Mouse (Mus musculus) MEL (cell line): ENCODE results near the gene Gna11.

Experiments used
- CTCF ChIP-seq, 3 experiments: IDR thresholded peaks in 2 of 3; conservative IDR thresholded peaks in 1 of 3; 2 replicates each; pipeline ENCODE4 v1.5.1; 2011 to 2012; ENCODE audit warnings: low read length in 3 of 3, low read depth in 2 of 3, mild to moderate bottlenecking in 2 of 3, improper control_type of control experiment in 1 of 3, inconsistent platforms in 1 of 3, mixed read lengths in 1 of 3, moderate library complexity in 1 of 3; ENCODE audit not compliant: control insufficient read depth in 1 of 3, insufficient read depth in 1 of 3, poor library complexity in 1 of 3, severe bottlenecking in 1 of 3
- E2F4 ChIP-seq: IDR thresholded peaks from 2 replicates; pipeline ENCODE4 v1.6.1; 2011; ENCODE audit warnings: low read depth, low read length, improper control_type of control experiment, borderline replicate concordance
- EP300 ChIP-seq, 2 experiments: IDR thresholded peaks; 2 replicates each; pipeline ENCODE4 v1.6.1; 2011; ENCODE audit warnings: improper control_type of control experiment in 2 of 2, low read length in 2 of 2, low read depth in 1 of 2, mild to moderate bottlenecking in 1 of 2
- HCFC1 ChIP-seq: IDR thresholded peaks from 2 replicates; pipeline ENCODE4 v1.6.1; 2012; ENCODE audit warnings: low read depth, mild to moderate bottlenecking, inconsistent platforms, low read length, improper control_type of control experiment, moderate library complexity
- MAFK ChIP-seq: IDR thresholded peaks from 2 replicates; pipeline ENCODE4 v1.6.1; 2011; ENCODE audit warnings: low read depth, mild to moderate bottlenecking, low read length, improper control_type of control experiment, borderline replicate concordance
- MEF2A ChIP-seq: IDR thresholded peaks from 2 replicates; pipeline ENCODE4 v1.6.1; 2014; ENCODE audit warnings: low read depth, mild to moderate bottlenecking, inconsistent platforms, low read length, improper control_type of control experiment; ENCODE audit not compliant: poor library complexity, insufficient replicate concordance, severe bottlenecking; ENCODE audit errors: extremely low read depth
- POLR2A ChIP-seq, 2 experiments: IDR thresholded peaks; 2 replicates each; pipeline ENCODE4 v1.6.1; 2011 to 2012; ENCODE audit warnings: low read length in 2 of 2, mild to moderate bottlenecking in 2 of 2, control low read depth in 1 of 2, improper control_type of control experiment in 1 of 2, low read depth in 1 of 2, moderate library complexity in 1 of 2; ENCODE audit not compliant: control insufficient read depth in 1 of 2, insufficient read depth in 1 of 2, poor library complexity in 1 of 2
- USF1 ChIP-seq: IDR thresholded peaks from 2 replicates; pipeline ENCODE4 v1.6.1; 2014; ENCODE audit warnings: low read depth, mild to moderate bottlenecking, inconsistent platforms, low read length, improper control_type of control experiment, moderate library complexity
- ZKSCAN1 ChIP-seq: IDR thresholded peaks from 2 replicates; pipeline ENCODE4 v1.6.1; 2012; ENCODE audit warnings: low read depth, mild to moderate bottlenecking, inconsistent platforms, low read length, improper control_type of control experiment, moderate library complexity

DNA sequence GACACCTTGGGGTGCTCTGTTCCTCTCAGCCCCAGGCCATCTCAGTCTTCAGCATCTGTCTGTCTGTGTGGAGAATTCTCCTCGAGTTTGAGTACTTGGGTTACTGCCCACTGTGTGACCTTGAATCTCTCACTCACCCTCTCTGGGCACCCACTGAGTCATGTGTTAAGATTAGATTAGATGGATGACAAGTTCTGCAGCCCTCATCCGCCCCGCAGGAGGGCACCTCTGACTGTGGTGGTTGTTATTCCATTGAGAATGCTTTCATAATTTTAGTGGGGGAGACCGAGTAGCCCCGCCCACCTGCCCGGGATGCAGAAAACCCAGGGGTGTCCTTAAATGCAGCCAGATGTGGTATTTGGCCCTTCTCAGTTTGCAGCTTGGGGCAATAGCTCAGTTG is 18.5 kb upstream of the Gna11 start:
- no peak for TF ChIP-seq MEF2A
- no peak for TF ChIP-seq POLR2A (IDR thresholded peaks at IDR 0.05; ENCODE audit: control insufficient read depth in 1 of 2, insufficient read depth in 1 of 2, low read depth in 1 of 2, low read length in 2 of 2, poor library complexity in 1 of 2)
- TF ChIP-seq CTCF (IDR thresholded peaks at IDR 0.05 in 2 of 3, conservative IDR thresholded peaks at IDR 0.05 in 1 of 3; ENCODE audit: control insufficient read depth in 1 of 3, insufficient read depth in 1 of 3, low read depth in 2 of 3, low read length in 3 of 3, poor library complexity in 1 of 3, severe bottlenecking in 1 of 3), result no peak
- no peak for TF ChIP-seq MAFK
- no peak for TF ChIP-seq HCFC1
- TF ChIP-seq ZKSCAN1, result no peak
- TF ChIP-seq EP300 (IDR thresholded peaks at IDR 0.05; ENCODE audit: low read depth in 1 of 2, low read length in 2 of 2), result no peak
- TF ChIP-seq USF1, result no peak
- TF ChIP-seq E2F4, result no peak
